Mouse (Mus musculus): ENCODE results near the gene Btbd18. TPM values are rescaled to one million over a fixed set of nuclear protein-coding genes. Genes with fewer than 3 reads are reported as not detected.

The Btbd18 gene
- polyA plus RNA-seq, 1 experiment from 2014 or later = 0.22 TPM

GRCm38 (mm10) chr2:84714422-84714810 lies 55.5 kb downstream of the Btbd18 start:
- under 1% methylated on average over 12 of the region's 26 CpGs for WGBS
- ATAC-seq (ENCODE audit: borderline replicate concordance, extremely low read depth, low FRiP score, low TSS enrichment) = peak; percentile 5; the same call in 1 of the 2 replicates

DNA sequence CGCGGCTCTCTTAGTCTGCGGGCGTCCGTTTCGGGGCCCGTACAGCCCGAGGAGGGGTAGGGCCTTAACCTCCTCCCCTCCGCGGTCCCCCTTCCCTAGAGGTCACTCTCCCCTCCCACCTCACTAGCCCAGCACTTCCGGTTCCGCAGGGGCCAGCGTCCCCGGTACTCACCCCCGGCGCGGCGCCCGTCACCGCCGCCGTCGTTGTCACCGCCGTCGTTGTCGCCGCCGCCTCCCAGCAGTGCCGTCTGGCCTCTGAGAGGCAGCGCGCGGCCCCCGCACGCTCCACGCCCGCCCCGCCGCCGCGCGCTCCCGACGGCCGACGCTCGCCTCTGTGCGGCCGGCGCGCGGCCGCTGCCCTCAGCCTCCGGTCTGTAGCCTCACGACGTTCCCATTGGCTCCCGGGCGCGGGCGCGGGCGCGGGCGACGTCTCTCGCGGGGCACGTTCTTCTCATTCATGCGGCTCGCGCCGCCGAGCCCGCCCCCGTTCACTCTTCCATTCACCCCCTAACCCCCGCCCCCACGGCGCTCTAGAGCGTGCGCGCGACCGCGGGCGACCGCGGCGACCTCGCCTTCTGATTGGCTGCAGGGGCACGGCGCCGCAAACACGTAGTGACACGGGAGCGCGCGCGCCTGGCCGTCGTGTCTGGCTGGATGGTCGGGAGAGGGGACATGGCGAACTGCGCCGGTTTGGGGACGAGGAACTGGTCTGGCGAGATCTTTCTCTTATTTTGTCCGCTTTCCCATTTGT lies 56.1 kb downstream of the Btbd18 start, which contains the start of gene Zdhhc5:
Gene Zdhhc5, minus strand, starts transcription at position 370 of the 751 bp plus-strand sequence.
- H3K36me3 ChIP-seq = peaks cover 10% of the 10 kb centered on the region
- under 1% methylated on average over 66 of the region's 107 CpGs for WGBS
- H3K4me2 ChIP-seq = peak within 1 kb of the TSS; percentile 73
- H3K9me3 ChIP-seq = no peaks in the 10 kb centered on the region
- H3K4me1 ChIP-seq = peaks cover 13% of the 10 kb centered on the region
- H3K27ac ChIP-seq = peak within 1 kb of the TSS; percentile 97
- H3K27me3 ChIP-seq = no peaks in the 10 kb centered on the region
- peak; percentile 95 for ATAC-seq (ENCODE audit: borderline replicate concordance, extremely low read depth, low FRiP score, low TSS enrichment)
- H3K9ac ChIP-seq = peak within 1 kb of the TSS; percentile 96
- H3K4me3 ChIP-seq = peak within 1 kb of the TSS; percentile 94

More at GRCm38 (mm10) chr2:84714422-84714810, 55.5 kb downstream of the Btbd18 start:
- H3K4me3 ChIP-seq = peak overlapping the region; percentile 94
- H3K9me3 ChIP-seq = no peaks in the 10 kb centered on the region
- H3K27ac ChIP-seq = peak overlapping the region; percentile 97
- H3K27me3 ChIP-seq = no peaks in the 10 kb centered on the region
- peaks cover 13% of the 10 kb centered on the region for H3K4me1 ChIP-seq
- peaks cover 13% of the 10 kb centered on the region for H3K36me3 ChIP-seq
- H3K9ac ChIP-seq = peak overlapping the region; percentile 96
- peak overlapping the region; percentile 54 for H3K4me2 ChIP-seq

GRCm38 (mm10) chr2:84715562-84716361 lies 56.9 kb downstream of the Btbd18 start:
- H3K36me3 ChIP-seq = peaks cover 2% of the 10 kb centered on the region
- no peaks in the 10 kb centered on the region for H3K9me3 ChIP-seq
- H3K27ac ChIP-seq = peak overlapping the region; percentile 97
- peaks cover 13% of the 10 kb centered on the region for H3K4me1 ChIP-seq
- ATAC-seq (ENCODE audit: borderline replicate concordance, extremely low read depth, low FRiP score, low TSS enrichment) = peak; percentile 95
- peak overlapping the region; percentile 94 for H3K4me3 ChIP-seq
- no peaks in the 10 kb centered on the region for H3K27me3 ChIP-seq
- under 1% methylated on average over 33 of the region's 33 CpGs for WGBS
- peak overlapping the region; percentile 76 for H3K9ac ChIP-seq
- peak overlapping the region; percentile 73 for H3K4me2 ChIP-seq

- no peak for ATAC-seq (ENCODE audit: borderline replicate concordance, extremely low read depth, low FRiP score, low TSS enrichment)
- peak overlapping the region; percentile 97 for H3K27ac ChIP-seq
- H3K4me2 ChIP-seq = peak overlapping the region; percentile 73
- H3K9me3 ChIP-seq = no peaks in the 10 kb centered on the region
- H3K9ac ChIP-seq = peak overlapping the region; percentile 76
- H3K4me3 ChIP-seq = peak overlapping the region; percentile 94
- WGBS = 24% methylated on average over 9 of the region's 9 CpGs
- H3K4me1 ChIP-seq = peaks cover 13% of the 10 kb centered on the region
- H3K27me3 ChIP-seq = no peaks in the 10 kb centered on the region
- H3K36me3 ChIP-seq = peaks cover 7% of the 10 kb centered on the region; the same call in 1 of the 2 replicates
These were observed 57.8 kb downstream of the Btbd18 start for GRCm38 (mm10) chr2:84716423-84717355.

- H3K36me3 ChIP-seq = peaks cover 10% of the 10 kb centered on the region; the same call in 1 of the 2 replicates
- no peaks in the 10 kb centered on the region for H3K27me3 ChIP-seq
- no peak for ATAC-seq (ENCODE audit: borderline replicate concordance, extremely low read depth, low FRiP score, low TSS enrichment)
- H3K4me3 ChIP-seq = no peak overlapping the region
- H3K9me3 ChIP-seq = no peaks in the 10 kb centered on the region
- no peak overlapping the region for H3K27ac ChIP-seq
- H3K9ac ChIP-seq = no peak overlapping the region
- H3K4me2 ChIP-seq = no peak overlapping the region
- peaks cover 13% of the 10 kb centered on the region for H3K4me1 ChIP-seq
- WGBS = 90% methylated on average over 4 of the region's 4 CpGs
These were observed 58.5 kb downstream of the Btbd18 start for GRCm38 (mm10) chr2:84717357-84717756.

Other genes starting within 250 kb of the Btbd18 start
- 60.6 and 77.1 TPM in 2 replicates for gene Calcrl, start 233.7 kb upstream of the Btbd18 start, polyA plus RNA-seq (2015; fragmentation: Nextera tagmentation; extraction: Ambion mirVana)
- gene Tfpi, start 182.3 kb upstream of the Btbd18 start, polyA plus RNA-seq (2015; fragmentation: Nextera tagmentation; extraction: Ambion mirVana) = 61.3 and 64.5 TPM in 2 replicates
- 61.5 and 66.0 TPM in 2 replicates for gene Ctnnd1, start 8.3 kb upstream of the Btbd18 start, polyA plus RNA-seq (2015; fragmentation: Nextera tagmentation; extraction: Ambion mirVana)
- 356 and 375 TPM in 2 replicates for gene Selenoh, start 11.7 kb downstream of the Btbd18 start, polyA plus RNA-seq (2015; fragmentation: Nextera tagmentation; extraction: Ambion mirVana)
- not detected in 2 replicates for gene Gm28635, start 19.0 kb downstream of the Btbd18 start, polyA plus RNA-seq (2015; fragmentation: Nextera tagmentation; extraction: Ambion mirVana)
- 37.1 and 38.0 TPM in 2 replicates for gene Med19, start 19.3 kb downstream of the Btbd18 start, polyA plus RNA-seq (2015; fragmentation: Nextera tagmentation; extraction: Ambion mirVana)
- gene Tmx2, start 20.1 kb downstream of the Btbd18 start, polyA plus RNA-seq (2015; fragmentation: Nextera tagmentation; extraction: Ambion mirVana) = 118 and 121 TPM in 2 replicates
- gene Zdhhc5, start 56.1 kb downstream of the Btbd18 start, polyA plus RNA-seq (2015; fragmentation: Nextera tagmentation; extraction: Ambion mirVana) = 24.5 and 24.9 TPM in 2 replicates
- gene Clp1, start 68.3 kb downstream of the Btbd18 start, polyA plus RNA-seq (2015; fragmentation: Nextera tagmentation; extraction: Ambion mirVana) = 27.1 and 29.3 TPM in 2 replicates
- 6.3 and 6.6 TPM in 2 replicates for gene Ypel4, start 75.0 kb downstream of the Btbd18 start, polyA plus RNA-seq (2015; fragmentation: Nextera tagmentation; extraction: Ambion mirVana)
- gene Gm19426, start 84.6 kb downstream of the Btbd18 start, polyA plus RNA-seq (2015; fragmentation: Nextera tagmentation; extraction: Ambion mirVana) = 7.3 and 9.8 TPM in 2 replicates
- 92.3 and 104 TPM in 2 replicates for gene Serping1, start 116.4 kb downstream of the Btbd18 start, polyA plus RNA-seq (2015; fragmentation: Nextera tagmentation; extraction: Ambion mirVana)
- 63.8 and 63.9 TPM in 2 replicates for gene Ube2l6, start 139.7 kb downstream of the Btbd18 start, polyA plus RNA-seq (2015; fragmentation: Nextera tagmentation; extraction: Ambion mirVana)
- 0.20 and 0.27 TPM in 2 replicates for gene Smtnl1, start 163.6 kb downstream of the Btbd18 start, polyA plus RNA-seq (2015; fragmentation: Nextera tagmentation; extraction: Ambion mirVana)
- 44.3 and 48.0 TPM in 2 replicates for gene Timm10, start 167.9 kb downstream of the Btbd18 start, polyA plus RNA-seq (2015; fragmentation: Nextera tagmentation; extraction: Ambion mirVana)
- 15.1 and 15.9 TPM in 2 replicates for gene Slc43a1, start 179.8 kb downstream of the Btbd18 start, polyA plus RNA-seq (2015; fragmentation: Nextera tagmentation; extraction: Ambion mirVana)
- gene Rtn4rl2, start 227.6 kb downstream of the Btbd18 start, polyA plus RNA-seq (2015; fragmentation: Nextera tagmentation; extraction: Ambion mirVana) = 0.70 and 0.79 TPM in 2 replicates

Data from lung, embryonic 15.5 days (tissue).